Mouse (Mus musculus) stomach, postnatal 0 days (tissue): Measurements from ENCODE around the gene Heatr6.

Experiments
- CTCF ChIP-seq: IDR thresholded peaks from 2 replicates; pipeline ENCODE4 v1.5.1; 2016; ENCODE audit warnings: antibody characterized with exemption, low read depth, mild to moderate bottlenecking, moderate library complexity
- EP300 ChIP-seq: optimal IDR thresholded peaks from 2 replicates; pipeline ENCODE3; 2016; ENCODE audit warnings: antibody characterized with exemption

GRCm38 (mm10) chr11:83733071-83733640, 20.3 kb upstream of the Heatr6 start:
- TF ChIP-seq CTCF (peak; percentile 10; the same call in 1 of the 2 replicates), EP300 (no peak)
